Mouse (Mus musculus) embryo, embryonic 10.5 days (tissue): ENCODE results near the gene Mrpl20.
A peak's percentile ranks its signal among the peaks of the same experiment; 100 is the strongest.

Experiments used
- DNase-seq: peaks from one replicate; pipeline ENCODE4 v3.0.0-alpha.2; 2015; ENCODE audit warnings: low spot score

Gene Mrpl20

GRCm38 (mm10) chr4:155831831-155832230, 29.2 kb downstream of the Mrpl20 start:
- DNase-seq = no peak

DNA sequence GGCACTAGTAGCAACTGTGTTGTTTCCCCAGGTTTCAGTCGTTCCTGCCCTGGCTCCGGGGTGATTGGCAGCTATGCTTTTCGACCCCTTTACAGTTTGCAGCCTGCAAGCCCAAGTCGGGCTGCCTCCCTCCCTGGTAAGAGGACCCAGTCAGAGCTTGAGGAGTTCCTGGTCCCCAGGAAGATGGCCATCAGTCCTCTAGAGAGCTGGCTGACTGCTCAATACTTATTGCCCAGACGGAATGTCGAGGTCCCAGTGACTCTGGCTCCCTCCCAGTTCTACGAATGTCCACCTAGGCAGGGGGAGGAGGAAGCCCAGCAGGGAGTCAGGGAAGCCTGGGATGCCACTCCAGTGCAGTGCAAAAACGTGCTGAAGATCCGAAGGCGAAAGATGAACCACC, 29.6 kb downstream of the Mrpl20 start:
- no peak for DNase-seq

DNA sequence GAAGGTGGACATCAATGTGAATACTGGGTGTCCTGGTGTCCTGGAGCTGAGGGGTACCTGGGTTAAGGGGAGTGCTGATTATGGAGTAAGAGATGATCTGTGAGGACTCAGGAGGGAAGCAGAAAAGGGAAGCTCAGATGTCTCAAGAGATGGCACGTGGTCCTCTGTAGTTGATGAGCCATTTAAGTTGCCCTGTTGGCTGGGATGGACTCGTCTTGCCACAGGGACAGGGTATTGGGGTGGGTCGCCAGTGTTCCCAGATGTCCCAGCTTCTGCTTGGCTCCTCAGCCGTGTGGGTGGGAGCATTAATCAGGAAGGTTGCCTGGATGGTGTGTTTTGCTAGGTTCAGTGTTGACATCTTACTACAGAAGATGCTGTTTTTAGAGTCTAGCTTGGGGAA, 30.6 kb downstream of the Mrpl20 start:
- DNase-seq = no peak

GRCm38 (mm10) chr4:155833836-155834235, 31.2 kb downstream of the Mrpl20 start:
- peak; percentile 87 for DNase-seq

DNA sequence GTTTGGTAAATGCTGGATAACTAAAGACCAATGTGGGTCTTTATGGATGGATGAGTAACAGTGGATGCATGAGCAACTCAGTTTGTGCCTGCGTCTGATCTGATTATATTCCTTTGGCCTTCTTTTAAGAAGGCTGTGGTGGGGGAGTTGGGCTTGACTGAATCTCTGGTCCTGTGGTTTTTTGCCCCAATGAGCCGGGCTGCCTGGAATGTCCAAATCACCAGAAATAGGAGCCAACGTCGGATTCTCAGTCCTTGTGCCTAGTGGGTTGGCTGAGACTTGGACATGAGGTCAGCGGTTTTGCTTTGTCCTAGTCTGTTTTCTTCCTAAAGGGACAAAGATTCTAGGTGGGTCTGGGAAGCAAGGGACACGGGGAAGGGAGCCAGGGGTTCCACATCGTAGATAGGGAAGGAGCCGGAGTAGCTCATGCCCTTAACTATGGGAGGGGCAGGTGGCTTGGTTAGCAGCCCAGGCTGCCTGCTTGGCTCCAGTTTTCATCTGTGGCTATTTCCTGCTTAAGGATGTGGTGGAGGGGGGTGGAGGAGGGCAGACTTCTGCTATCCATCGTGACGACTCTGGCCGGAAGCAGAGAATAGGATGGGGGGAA, 34.8 kb downstream of the Mrpl20 start:
- no peak for DNase-seq

DNA sequence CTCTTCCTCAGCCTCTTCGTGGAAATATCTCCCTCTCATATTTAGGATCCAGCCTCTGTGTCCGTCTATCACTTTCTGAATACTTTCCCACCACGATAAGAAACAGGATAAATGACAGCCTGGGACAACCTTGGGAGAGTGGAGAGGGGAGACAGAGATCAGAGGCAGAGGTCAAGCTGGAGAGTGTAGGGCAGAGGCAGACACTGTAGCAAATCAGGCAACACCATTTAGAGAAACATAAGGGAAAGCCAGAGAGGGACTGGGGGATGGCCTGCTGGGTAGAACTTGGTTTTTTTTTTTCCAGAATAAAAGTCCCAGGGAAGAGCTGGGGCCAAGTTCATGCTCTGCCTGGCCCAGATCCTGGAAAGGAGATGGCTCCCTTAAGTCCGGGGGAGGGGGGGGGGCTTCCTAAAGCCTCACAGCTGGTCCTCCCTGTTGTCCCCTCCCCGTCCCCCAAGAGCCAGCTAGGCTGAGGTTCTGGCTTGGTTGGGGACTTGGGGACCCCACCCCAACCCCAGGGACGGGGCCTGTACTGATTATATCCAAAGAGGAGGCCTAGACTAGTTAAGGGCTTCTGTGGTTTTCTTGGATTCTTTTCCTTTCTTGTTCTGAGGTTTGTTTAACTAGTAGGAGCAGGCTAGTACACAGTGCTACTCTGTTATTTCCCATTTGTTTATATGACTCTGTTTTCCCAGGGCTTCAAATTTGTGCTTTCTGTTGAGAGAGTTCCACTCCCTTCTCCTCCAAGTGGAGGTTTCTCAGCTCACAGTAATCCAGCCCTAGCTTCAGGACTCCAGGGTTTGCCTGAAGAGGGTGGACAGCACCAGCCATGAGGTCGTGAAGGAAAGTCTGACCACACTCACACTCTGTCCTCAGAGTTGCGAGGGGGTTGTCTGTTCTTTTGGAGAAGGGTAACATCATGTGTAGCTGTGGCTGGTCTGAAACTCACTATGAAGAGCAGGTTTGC, 35.8 kb downstream of the Mrpl20 start:
- DNase-seq = no peak

DNA sequence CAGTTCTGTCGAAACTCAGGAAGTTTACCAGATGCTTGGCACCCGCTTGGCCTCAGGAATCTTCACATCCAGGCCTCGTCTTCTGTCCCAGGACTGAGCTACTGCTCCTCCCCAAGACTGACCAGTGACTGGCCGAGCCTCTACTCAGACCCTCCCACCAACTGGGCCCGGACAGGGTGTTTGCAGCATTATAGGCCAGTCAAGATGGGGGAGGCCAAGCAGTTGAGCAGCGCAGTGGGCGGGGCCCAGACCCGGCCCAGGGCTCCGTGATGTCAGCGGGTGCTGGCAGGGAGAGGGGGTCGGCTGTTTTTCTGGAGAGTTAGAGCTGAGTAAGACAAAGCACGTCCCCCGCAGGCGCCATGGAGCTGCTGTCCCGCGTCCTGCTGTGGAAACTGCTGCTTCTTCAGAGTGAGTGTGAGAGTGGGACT, 36.8 kb downstream of the Mrpl20 start, which contains the start of gene Mxra8:
TSS of gene Mxra8 (plus strand) at position 198 of the 428 bp plus-strand sequence.
- DNase-seq = peak; percentile 91

DNA sequence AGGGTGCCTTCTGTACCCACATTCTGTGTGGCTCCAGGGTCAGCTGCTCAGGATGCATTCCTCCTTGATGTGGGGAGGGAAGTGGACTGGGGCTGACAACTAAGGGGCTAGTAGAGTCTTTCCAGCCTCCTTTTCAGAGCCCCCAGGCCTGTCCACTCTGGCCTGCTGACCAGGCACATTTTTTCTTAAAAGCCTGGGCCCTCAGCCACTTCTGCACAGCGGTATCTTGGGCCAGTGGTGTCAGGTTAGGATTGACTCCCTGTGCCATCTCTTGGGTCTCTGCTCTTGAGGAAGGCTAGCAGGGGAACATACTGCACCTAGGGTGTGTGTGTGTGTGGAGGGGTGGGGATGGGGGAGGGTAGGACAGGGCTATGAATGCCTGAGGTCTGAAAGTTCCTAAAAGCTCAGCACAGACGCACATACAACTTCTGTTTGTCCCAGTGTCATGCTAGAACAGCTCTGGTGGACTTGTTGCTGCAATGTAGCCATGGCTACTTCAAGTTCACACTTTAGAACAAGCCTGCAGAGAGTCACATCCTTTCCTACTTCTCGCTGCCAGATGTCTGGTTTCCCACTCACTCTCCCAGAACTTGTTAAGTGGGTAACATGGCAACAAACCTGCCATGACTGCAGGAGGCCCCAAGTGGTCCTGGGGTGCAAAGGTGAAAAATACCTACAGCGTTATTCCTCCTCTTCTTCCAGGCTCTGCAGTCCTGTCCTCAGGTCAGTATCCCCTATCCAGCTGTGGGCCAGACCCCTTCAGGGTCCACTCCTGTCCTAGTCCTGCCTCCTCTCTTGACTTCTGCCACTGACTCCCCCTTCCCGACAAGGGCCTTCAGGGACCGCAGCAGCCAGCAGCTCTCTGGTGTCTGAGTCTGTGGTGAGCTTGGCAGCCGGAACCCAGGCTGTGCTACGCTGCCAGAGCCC, 37.7 kb downstream of the Mrpl20 start:
- peak; percentile 29 for DNase-seq

- DNase-seq = peak; percentile 81
Observed at GRCm38 (mm10) chr4:155841003-155841454, 38.4 kb downstream of the Mrpl20 start.

DNA sequence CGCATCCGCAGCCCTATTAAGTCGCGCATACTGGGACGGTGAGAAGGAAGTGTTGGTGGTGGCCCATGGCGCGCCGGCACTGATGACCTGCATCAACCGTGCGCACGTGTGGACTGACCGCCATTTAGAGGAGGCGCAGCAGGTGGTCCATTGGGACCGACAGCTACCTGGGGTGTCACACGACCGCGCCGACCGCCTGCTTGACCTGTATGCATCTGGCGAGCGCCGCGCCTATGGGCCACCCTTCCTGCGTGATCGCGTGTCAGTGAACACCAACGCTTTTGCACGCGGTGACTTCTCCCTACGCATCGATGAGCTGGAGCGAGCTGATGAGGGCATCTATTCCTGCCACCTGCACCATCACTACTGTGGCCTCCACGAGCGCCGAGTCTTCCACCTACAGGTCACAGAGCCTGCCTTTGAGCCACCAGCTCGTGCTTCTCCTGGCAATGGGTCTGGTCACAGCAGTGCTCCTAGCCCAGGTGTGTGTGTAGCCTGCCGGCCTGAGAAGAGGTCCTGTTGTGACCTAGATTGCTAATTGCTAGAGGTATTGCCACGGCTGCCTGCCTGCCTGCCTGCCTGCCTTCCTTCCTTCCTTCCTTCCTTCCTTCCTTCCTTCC, 39.1 kb downstream of the Mrpl20 start:
- DNase-seq = no peak

GRCm38 (mm10) chr4:155843231-155843630, 40.6 kb downstream of the Mrpl20 start:
- DNase-seq = no peak

DNA sequence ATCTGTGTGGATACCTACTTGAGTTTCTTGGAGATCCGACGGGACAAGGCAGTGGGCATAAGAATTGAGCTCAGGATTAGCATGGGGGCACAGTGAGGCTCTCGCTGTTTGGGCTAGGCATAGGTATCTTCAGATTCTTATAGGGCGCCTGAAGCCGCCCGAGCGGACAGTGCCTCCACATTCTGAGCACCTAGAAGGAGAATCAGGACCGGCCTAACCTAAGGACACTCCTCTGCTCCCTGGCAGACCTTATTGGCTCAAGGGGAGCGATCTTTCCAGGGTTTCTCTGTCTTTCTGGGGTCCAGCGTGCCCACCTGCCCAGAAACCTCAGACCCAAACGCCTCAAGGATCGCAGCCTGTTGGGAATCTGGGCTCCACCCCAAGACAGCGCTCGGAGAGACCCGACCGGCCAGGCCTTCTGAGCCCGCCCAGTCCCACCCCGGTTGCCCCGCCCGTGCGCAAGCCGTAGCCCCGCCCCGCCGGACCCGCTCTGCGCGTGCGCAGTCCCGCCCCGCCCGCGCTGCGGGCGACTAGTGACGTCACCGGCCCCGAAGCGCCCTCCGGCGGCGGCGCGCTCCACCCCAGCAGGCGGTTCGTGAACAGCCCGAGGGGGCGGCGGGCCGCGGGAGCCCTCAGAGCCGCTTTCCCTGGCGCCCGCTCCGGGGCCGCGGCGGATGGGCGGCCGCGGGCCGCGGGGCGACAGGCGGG, 44.3 kb downstream of the Mrpl20 start, which contains the start of gene Dvl1:
TSS of gene Dvl1 (plus strand) at position 532 of the 708 bp plus-strand sequence.
- peak; percentile 91 for DNase-seq

- peak; percentile 37 for DNase-seq
Observed at GRCm38 (mm10) chr4:155847591-155848352, 45.1 kb downstream of the Mrpl20 start.

DNA sequence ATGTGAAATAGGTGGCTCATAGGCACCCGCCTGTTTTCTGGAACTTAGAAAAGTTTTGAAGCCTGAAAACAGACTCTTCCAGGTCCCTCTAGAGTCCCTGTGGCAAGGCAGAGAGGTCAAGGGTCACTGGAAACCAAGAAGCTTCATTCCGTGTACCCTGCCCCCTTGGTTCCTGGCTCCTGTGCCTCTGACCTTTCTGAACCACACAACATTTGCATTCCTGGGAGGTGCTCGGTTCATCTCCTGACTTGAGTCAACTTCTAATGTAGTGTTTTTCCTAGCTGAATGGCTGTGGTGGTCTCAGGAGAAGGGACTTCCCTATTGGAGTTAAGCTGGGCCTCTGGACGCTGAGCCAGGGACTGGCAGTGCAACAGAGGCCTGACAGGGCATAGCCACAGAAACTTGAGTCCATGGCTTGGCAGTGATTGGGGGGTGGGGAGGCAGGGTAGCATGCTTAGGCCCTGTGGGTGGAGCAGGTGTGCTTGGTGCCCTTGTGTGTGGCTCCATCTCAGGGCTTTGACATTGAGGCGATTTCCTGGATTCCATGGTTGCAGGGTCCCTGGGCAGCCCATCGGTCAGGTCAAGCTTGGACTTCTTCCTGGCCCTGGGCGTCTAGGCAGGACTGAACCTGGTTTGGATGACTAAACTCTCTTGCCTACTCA, 45.9 kb downstream of the Mrpl20 start:
- peak; percentile 22 for DNase-seq

GRCm38 (mm10) chr4:155849391-155849790, 46.7 kb downstream of the Mrpl20 start:
- DNase-seq = no peak

DNA sequence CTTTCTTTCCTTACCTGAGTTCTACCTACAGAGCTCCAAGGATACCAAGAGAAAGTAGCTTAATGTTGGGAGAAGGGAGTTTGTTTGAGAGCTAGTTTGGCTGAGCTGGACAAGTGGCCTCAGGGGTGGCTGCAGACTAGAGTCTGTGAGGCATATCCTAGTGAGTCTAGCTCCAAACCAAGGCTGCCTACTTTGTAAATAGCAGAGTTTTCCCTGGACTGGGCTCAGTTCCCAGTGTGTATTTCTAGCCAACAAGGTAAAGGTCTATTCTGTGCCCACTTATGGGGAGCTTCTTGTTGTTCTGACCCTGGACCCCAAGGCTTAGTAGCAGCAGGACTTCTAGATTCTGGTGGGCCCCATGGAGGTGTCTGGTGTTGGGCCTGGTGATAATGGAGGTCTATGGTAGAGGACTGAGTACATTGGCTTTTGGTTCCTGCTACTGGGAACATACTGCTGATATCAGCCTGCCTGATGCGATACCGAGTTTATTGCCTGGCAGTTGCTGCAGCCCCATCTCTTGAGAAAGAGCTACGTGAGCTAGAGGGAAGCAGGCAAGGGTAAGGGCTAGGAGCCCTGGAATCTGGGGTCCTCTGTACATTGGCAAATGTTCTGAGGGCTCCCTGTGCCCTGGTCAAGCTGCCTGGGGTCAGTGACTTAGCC, 47.2 kb downstream of the Mrpl20 start:
- no peak for DNase-seq

GRCm38 (mm10) chr4:155851368-155851767, 48.7 kb downstream of the Mrpl20 start:
- DNase-seq = no peak

DNA sequence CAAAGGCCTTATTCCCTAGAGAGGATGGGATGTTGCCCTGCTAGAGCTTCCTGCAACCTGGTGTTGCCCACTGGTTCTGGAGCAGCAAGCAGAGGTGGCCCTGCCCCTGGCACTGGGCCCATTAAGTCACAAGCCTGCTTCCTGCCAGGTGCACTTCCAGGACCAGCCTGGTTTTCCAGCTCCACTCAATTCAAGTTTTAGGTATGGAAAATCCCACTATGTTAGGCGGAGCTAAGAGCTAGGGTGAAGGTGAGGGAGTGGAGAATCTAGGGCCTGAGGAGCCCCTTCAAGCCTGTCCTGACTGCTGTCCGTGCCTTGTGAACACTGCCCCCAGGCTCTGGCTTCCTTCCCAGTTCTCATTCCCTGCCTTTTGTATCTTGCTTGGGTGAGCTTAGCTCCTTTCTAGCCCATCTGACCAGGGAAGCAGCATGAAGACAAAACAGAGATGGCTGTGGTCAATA, 49.3 kb downstream of the Mrpl20 start:
- no peak for DNase-seq

DNA sequence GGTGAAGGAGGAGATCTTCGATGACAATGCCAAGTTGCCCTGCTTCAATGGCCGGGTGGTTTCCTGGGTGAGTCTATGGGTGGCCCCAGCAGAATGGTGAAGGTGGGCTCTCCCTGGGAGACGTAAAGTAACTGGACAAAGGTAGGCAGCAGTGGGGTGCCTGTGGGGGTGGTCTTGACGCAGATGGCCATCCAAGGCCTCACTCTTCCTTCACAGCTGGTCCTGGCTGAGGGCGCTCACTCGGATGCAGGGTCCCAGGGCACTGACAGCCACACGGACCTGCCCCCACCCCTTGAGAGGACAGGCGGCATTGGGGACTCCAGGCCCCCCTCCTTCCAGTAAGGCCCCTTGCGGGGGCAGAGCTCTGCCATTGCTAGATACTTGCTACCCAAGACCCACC, 50.7 kb downstream of the Mrpl20 start:
- DNase-seq = no peak
